Mouse (Mus musculus) hindbrain, embryonic 11.5 days (tissue): ENCODE data around the gene Tex36. TPM values are rescaled to one million over a fixed set of nuclear protein-coding genes. Genes with fewer than 3 reads are reported as not detected.

Experiments used
- ATAC-seq: fragments of 200-750 bp; cut with Nextera tagmentation; 2 replicates; pipeline ENCODE4 v1.8.0; 2017; ENCODE audit warnings: mild to moderate bottlenecking, moderate TSS enrichment, moderate library complexity; ENCODE audit not compliant: low FRiP score
- DNase-seq: peaks from one replicate; pipeline ENCODE4 v3.0.0-alpha.2; 2015; ENCODE audit warnings: low spot score
- H3K27ac ChIP-seq: fragments of 300-500 bp; sonication (generic); 2 replicates; pipeline ENCODE4 v1.5.1; 2014; ENCODE audit warnings: mild to moderate bottlenecking, low read depth, low read length
- H3K27me3 ChIP-seq: fragments of 300-500 bp; sonication (generic); 2 replicates; pipeline ENCODE4 v1.6.1; 2014; ENCODE audit warnings: mild to moderate bottlenecking, low read length, moderate library complexity, mixed read lengths; ENCODE audit not compliant: control insufficient read depth, insufficient read depth
- H3K36me3 ChIP-seq: fragments of 300-500 bp; sonication (generic); 2 replicates; pipeline ENCODE4 v1.6.1; 2014; ENCODE audit warnings: mild to moderate bottlenecking, low read length, moderate library complexity, mixed read lengths; ENCODE audit not compliant: control insufficient read depth, insufficient read depth
- H3K4me1 ChIP-seq: fragments of 300-500 bp; sonication (generic); replicated peaks from 2 replicates; pipeline ENCODE4 v1.6.1; 2014; ENCODE audit warnings: low read length, mixed read lengths; ENCODE audit not compliant: control insufficient read depth, insufficient read depth
- H3K4me2 ChIP-seq: fragments of 300-500 bp; sonication (generic); replicated peaks from 2 replicates; pipeline ENCODE4 v1.6.1; 2014; ENCODE audit warnings: mild to moderate bottlenecking, low read depth, low read length
- H3K4me3 ChIP-seq: fragments of 300-500 bp; sonication (generic); 2 replicates; pipeline ENCODE4 v1.5.1; 2014; ENCODE audit warnings: low read depth, low read length
- H3K9ac ChIP-seq: fragments of 300-500 bp; sonication (generic); 2 replicates; pipeline ENCODE4 v1.6.1; 2014; ENCODE audit warnings: low read depth, low read length
- H3K9me3 ChIP-seq: fragments of 300-500 bp; sonication (generic); 2 replicates; pipeline ENCODE4 v1.6.1; 2016; ENCODE audit warnings: low read length; ENCODE audit not compliant: control insufficient read depth
- WGBS: fragments of 180-500 bp; shearing (Covaris S2); extraction: QIAGEN DNeasy Blood & Tissue Kit; methylation state at CpG from one replicate; pipeline ENCODE4 v1.1.7; 2014; 5-methylcytosine and 5-hydroxymethylcytosine counted together
- polyA plus RNA-seq: library from polyadenylated mRNA; unstranded; fragments of >200 nt; fragmentation: Nextera tagmentation; extraction: Ambion mirVana; gene quantifications from 2 replicates; pipeline ENCODE4 v1.2.1, GENCODE M21; 2014

Tex36 gene
- polyA plus RNA-seq, 1 experiment from 2014 or later = not detected

DNA sequence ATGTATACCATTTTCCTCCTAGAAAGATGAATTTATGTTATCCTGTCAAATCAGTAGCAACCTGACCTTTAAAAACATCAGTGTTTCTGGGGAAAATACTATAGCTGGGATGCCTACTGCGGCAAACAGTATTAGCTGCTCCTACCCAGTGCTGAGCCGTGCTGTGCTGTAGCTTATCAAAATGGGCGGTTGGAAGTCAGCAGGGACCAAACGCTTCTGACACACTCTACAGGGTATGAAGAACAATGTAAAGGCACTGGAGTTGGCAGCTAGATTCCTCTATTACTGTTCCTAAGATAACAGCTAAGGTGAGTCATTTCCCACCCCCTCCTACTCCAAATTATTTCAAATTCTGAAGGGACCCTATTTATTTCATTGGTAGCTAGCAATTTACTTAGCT lies 53.5 kb downstream of the Tex36 start:
- H3K4me3 ChIP-seq = no peak overlapping the region
- H3K9ac ChIP-seq = no peak overlapping the region
- H3K9me3 ChIP-seq = no peaks in the 10 kb centered on the region
- no peak overlapping the region for H3K27ac ChIP-seq
- no peak for ATAC-seq
- H3K4me2 ChIP-seq = no peak overlapping the region
- no peaks in the 10 kb centered on the region for H3K27me3 ChIP-seq
- no peak for DNase-seq
- H3K4me1 ChIP-seq = no peaks in the 10 kb centered on the region
- H3K36me3 ChIP-seq = no peaks in the 10 kb centered on the region
- 83% methylated on average over 4 of the region's 4 CpGs for whole genome bisulfite sequencing

GRCm38 (mm10) chr7:133545631-133546030 lies 56.3 kb downstream of the Tex36 start:
- Histone ChIP-seq H3K4me2 (no peak overlapping the region), H3K27ac (no peak overlapping the region), H3K36me3 (no peaks in the 10 kb centered on the region), H3K9ac (no peak overlapping the region), H3K9me3 (no peaks in the 10 kb centered on the region), H3K27me3 (no peaks in the 10 kb centered on the region), H3K4me3 (no peak overlapping the region), H3K4me1 (no peaks in the 10 kb centered on the region)
- ATAC-seq (no peak), DNase-seq (no peak)
- 84% methylated on average over 3 of the region's 3 CpGs for WGBS

- DNase-seq = no peak
- Histone ChIP-seq H3K4me1 (no peaks in the 10 kb centered on the region), H3K27ac (no peak overlapping the region), H3K36me3 (no peaks in the 10 kb centered on the region), H3K9me3 (no peaks in the 10 kb centered on the region), H3K4me2 (no peak overlapping the region), H3K4me3 (no peak overlapping the region), H3K9ac (no peak overlapping the region), H3K27me3 (no peaks in the 10 kb centered on the region)
- WGBS = 77% methylated on average over 2 of the region's 2 CpGs
- ATAC-seq = no peak
These were observed 57.0 kb downstream of the Tex36 start for GRCm38 (mm10) chr7:133544966-133545365.

DNA sequence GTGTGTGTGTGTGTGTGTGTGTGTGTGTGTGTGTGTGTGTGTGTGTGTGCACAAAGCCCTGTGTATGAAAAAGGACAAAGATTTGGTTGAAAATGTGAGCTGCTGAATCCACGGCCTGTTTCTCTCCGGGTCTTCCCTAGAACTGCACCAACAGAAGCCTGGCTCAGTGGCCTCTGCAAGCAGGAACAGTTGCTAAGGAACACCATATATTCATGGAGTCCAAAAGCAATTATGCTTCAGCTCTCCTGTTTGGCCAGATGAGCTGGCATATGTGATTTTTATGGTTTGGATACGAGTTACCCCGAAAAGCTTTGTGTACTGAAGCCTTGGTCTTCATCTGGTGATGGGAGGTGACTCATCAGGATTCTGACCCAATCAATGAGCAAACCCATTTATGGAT lies 58.8 kb downstream of the Tex36 start:
- no peak for DNase-seq
- no peaks in the 10 kb centered on the region for H3K27me3 ChIP-seq

DNA sequence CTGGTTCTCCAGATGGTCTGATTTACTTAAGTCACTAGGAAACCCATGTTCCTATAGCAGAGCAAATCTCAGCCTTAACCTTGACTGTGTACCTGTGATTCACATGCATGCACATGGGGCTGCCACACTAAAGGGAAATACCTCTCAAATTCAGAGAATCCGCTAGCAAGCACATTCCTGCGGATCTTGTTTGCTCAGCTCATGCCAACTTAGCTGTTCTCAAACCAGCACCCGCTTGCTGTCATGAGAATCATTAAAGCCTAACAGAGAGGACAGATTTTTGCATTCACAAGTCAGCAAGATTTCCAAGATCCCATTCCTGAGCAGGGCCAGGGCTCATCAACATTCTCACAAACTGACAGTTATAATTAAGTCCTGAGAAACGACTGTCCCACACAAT lies 64.6 kb downstream of the Tex36 start:
- Histone ChIP-seq H3K9ac (no peak overlapping the region), H3K4me2 (no peak overlapping the region), H3K4me1 (no peaks in the 10 kb centered on the region), H3K36me3 (no peaks in the 10 kb centered on the region), H3K27ac (no peak overlapping the region), H3K9me3 (no peaks in the 10 kb centered on the region), H3K27me3 (no peaks in the 10 kb centered on the region), H3K4me3 (no peak overlapping the region)
- WGBS = 91% methylated on average over 4 of the region's 4 CpGs
- ATAC-seq = no peak
- DNase-seq = no peak

More for the DNA sequence above, 58.8 kb downstream of the Tex36 start:
- H3K4me2 ChIP-seq = no peak overlapping the region
- WGBS = 91% methylated on average over 4 of the region's 4 CpGs
- no peak overlapping the region for H3K9ac ChIP-seq
- H3K4me1 ChIP-seq = no peaks in the 10 kb centered on the region
- ATAC-seq = no peak
- H3K36me3 ChIP-seq = no peaks in the 10 kb centered on the region
- no peak overlapping the region for H3K4me3 ChIP-seq
- H3K27ac ChIP-seq = no peak overlapping the region
- no peaks in the 10 kb centered on the region for H3K9me3 ChIP-seq

Other genes with a start within 250 kb of the Tex36 start
- gene Edrf1, start 35.4 kb upstream of the Tex36 start, polyA plus RNA-seq = 29.0 and 34.0 TPM in 2 replicates
- not detected in 2 replicates for gene Mmp21, start 77.9 kb upstream of the Tex36 start, polyA plus RNA-seq
- 160 TPM in 2 replicates for gene Bccip, start 107.2 kb upstream of the Tex36 start, polyA plus RNA-seq
- gene Uros, start 107.9 kb upstream of the Tex36 start, polyA plus RNA-seq = 39.5 and 42.8 TPM in 2 replicates
- 2.2 and 2.9 TPM in 2 replicates for gene Fank1, start 174.7 kb upstream of the Tex36 start, polyA plus RNA-seq
- 43.7 and 48.8 TPM in 2 replicates for gene Dhx32, start 180.6 kb upstream of the Tex36 start, polyA plus RNA-seq